Mouse (Mus musculus) kidney, postnatal 25 days (tissue): ENCODE data around the gene Lilr4b.
"Not testable (repeated sequence)": the region's sequence is repeated elsewhere in the genome, so short reads cannot be mapped to it uniquely, and the experiment has no call there.

ENCODE experiments used
- DNase-seq, 2 experiments: peaks; one replicate each; pipeline ENCODE4 v3.0.0; 2021; ENCODE audit warnings: mixed read lengths in 2 of 2

Gene Lilr4b

DNA sequence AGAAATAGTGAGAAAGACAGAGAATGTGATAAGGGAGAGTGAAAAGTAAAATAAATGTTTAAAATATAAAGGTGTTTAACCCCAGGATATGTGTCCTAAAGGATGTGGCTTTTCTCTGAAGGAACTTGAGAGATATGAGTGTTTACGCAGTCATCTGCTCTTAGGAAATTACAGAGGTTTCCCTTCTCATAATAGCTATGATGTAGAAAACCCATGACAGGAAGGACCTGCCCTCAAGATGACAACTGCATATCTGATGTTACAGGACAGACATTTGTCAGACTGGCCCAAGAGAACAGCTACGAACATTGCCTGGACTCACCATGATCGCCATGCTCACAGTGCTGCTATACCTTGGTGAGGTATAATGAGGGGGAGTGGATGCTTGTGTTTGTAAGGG lies at the start of gene Lilr4b, which contains the start of gene Gm49339:
Gene Lilr4b, plus strand, starts transcription at position 236 of the 400 bp plus-strand sequence.
Gene Gm49339, plus strand, starts transcription at position 216 of the 400 bp plus-strand sequence.
- DNase-seq: not testable (repeated sequence)

DNA sequence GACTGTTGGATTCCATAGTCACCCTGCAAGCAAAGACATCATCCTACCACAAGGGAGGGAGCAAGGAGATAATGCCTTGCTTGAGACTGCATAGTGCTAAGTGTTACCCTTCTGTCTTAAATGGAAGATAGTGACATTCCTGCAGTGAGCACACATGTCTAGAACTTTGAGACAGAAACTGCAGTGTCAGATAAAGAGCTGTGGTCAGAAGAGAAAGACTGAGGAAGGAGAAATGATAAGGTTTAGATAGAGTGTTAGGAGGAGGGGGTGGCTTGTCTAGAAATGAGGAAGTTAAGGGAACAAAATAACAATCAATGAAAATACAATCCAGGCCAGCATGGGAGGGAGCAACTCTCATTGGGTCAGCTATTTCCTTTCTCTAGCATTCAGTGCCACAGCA lies 47.5 kb upstream of the Lilr4b start:
- no peak for DNase-seq

DNA sequence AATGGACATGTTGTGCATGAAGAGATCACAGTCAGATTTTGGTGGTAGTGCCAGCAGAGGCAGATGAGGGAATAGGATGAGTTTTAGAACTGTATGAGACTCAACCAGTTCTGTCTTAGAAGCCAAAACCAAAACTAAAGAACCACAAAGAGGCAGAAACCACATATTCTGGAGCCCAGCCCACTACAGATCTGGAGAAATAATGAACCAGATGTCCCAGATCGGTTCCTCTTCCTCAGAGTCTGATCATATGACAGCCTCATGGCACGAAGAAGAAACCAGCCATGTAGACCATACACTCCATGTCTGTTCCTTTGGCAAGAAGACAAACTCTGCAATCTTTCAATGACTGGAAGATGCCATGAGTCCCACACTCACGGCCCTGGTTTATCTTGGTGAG lies 44.7 kb upstream of the Lilr4b start:
- DNase-seq: no peak

DNA sequence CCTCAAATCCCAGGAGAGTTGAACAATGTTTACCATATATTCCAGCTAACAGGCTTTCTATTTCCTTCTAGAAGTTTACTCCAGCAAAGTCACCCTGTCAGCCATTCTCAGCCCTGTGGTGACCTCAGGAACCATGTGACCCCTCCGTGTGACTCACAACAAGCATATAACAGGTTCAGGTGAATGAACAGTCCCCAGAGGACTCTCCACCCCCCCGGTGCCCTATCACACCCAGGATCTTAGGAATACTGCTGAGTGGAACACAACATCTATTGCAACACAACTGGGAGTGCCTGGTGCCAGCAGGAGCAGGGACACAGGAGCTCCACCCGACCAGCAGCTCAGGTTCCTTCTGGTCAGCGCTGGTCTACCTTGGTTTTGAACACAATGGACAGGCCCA lies 28.8 kb upstream of the Lilr4b start:
- no peak for DNase-seq

DNA sequence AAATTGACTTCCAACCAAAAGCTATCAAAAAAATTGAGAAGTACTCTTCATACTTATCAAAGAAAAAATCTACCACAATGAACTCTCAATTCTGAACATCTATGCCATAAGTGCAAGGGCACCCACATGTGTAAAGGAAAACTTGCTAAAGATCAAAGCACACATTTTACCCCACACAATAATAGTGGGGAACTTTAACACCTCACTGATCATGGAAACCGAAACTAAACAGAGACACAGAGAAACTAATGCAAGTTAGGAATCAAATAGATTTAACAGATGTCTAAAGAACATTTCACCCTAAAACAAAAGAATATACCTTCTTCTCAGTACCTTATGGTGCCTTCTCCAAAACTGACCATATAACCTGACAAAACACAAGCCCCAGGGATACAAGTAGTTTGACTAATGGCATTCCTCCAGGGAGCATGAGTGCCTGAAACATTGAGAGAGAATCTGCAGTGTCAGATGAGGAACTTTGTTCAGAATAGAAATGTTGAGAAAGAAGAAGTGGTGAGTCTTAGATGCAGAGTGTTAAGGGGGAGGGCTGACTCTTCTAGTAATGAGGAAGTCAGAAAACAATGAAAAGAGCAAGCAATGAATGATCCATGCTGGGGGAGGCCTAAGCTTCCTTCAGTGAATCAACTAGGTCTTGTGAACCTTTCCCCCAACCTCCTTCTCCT lies 26.7 kb upstream of the Lilr4b start:
- DNase-seq: no peak

DNA sequence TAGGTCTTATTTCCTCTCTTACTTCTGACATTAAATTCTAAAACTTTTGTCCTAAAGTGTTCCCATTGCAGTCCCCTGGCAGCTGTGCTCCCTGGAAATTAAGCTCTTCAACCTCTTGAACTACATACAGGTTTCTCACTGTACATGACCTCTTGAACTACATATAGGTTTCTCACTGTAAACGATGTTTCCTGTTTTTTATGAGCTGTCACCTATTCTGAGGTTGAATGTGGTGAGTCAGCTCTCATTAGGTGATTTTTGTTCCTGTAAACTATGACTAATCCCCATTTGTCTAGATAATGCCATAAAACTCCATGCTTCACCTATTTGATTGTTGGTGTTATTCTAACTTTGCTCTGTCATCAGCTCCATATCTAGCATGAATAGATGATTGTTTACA lies 26.1 kb upstream of the Lilr4b start:
- DNase-seq: no peak

DNA sequence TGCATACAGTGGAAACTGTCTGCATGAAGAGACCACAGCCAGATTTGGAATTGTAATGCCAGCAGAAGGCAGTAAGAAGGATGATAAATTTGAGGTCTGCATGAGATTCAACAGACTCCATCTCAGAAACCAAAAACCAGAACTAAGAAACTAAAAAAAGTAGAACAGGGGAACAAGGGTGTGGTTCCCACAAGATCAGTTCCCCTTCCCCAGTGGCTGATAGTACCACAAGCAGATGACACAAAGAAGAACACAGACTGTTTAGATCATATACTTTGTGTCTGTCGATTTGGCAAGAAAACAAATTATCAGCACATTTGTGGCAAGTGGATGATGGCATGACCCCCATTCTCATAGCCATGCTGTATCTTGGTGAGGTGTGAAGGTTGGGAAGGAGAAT lies 24.7 kb upstream of the Lilr4b start:
- DNase-seq: no peak

DNA sequence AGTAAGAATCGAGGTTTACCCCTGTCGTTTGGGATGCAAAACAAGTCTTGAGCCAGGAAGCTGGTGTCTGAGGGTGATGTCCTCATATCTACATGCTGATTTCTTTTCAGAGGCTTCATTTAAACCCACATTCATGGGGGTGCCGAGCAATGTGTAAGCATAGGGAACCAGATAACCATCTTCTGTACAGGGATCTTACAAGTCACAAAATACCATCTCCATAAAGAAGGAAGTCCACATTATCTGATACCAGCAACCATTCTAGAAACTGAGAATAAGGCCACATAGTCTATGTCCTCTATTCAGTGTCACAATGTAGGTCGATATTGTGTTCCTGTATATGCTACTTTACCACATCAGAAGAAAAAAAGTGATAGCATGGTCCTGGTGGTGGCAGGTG lies 24.1 kb upstream of the Lilr4b start:
- no peak for DNase-seq

DNA sequence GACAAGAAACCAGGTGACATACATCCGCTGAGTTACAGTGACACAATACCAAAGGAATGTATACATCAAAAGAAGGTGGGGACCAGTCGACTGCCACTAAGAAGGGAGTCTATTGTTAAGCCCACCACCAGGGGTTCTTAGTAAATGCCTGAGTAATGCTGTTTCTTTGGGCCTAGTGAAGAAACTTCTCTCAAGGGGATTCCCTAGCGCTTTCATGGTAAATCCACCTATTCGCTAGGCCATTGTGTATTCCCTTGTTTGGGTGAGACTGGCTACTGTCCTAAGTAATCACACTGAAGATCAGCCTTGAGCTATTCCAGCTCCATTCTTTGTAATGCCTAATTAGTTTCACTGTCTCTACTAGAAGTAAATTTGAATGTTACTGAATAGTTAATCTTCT lies 16.6 kb upstream of the Lilr4b start:
- not testable (repeated sequence) for DNase-seq

DNA sequence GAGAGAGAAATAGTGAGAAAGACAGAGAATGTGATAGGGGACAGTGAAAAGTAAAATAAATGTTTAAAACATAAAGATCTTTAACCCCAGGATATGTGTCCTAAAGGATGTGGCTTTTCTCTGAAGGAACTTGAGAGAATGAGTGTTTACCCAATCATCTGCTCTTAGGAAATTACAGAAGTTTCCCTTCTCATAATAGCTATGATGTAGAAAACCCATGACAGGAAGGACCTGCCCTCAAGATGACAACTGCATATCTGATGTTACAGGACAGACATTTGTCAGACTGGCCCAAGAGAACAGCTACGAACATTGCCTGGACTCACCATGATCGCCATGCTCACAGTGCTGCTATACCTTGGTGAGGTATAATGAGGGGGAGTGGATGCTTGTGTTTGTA lies 10.3 kb downstream of the Lilr4b start, which contains the start of gene Lilrb4a:
Gene Lilrb4a, plus strand, starts transcription at position 266 of the 400 bp plus-strand sequence.
- DNase-seq: not testable (repeated sequence)

DNA sequence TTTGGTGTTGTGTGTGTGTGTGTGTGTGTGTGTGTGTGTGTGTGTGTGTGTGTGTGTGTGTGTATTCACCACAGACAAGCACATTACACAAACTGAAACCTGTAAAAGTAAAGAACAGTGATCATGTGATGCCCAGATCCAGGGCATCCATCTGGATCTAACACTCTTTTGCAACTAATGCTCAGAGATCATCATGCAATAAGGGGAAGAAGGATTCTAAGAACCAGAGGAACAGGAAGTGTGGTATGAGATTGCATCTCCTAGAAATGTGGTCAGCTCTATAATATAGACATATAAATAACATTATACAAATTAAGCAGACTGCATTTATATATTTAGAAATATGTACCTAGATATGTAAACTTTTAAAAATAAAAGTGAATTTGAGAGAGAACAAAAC lies 39.6 kb downstream of the Lilr4b start:
- no peak for DNase-seq

DNA sequence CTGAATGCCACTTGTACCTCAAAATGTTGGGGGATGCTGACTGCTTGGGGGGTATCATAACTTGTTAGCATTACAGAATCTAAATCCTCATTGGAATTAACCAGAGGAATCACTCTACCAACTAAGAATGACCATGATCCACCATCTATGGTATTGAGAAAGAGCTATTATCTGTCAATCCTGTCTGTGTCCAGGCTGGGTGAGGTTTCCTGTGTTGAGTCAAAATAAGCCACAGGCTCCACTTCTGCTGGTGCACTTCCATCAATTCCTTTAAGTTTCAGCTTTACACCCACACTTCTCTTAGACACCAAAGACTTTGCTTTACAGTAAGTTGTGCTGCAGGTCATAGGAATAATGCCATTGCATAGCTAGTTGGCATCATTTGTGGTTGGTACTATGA lies 41.0 kb downstream of the Lilr4b start:
- no peak for DNase-seq

DNA sequence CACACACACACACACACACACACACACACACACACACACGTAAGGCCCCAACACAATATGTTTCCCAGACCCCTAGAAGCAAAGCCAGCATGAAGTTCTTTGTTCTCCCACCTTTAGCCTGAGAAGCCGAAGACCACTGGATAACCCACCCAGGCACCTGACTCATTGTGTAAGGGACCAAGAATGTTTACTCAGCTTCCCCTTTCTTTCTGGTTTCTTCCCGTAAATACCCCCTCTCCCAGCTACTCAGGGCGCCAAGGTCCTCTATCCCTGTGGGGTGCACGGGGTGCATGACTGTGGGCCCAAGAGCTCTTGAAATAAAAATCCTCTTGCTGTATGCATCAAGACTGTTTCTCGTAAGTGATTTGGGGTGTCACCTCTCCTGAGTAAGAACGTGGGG lies 45.7 kb downstream of the Lilr4b start:
- no peak for DNase-seq

DNA sequence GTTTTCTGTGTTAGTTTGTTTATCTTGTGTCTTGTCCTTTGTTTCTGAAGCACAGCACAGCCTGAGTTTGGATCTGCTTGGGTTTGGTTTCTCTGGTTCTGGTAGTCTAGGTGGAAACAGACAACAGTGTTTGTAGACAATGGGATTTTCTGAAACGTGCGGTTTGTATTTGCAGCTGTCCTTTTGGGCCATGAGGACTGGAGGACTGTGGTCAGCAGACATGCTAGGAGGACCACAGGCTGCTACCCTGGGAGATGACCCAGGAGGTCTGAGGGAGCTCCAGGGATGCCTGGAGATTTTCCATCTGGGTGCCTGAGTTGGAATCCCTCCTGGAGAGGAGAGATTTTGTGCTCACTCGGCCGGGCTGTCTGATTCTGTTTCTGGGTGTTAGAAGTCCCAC lies 46.2 kb downstream of the Lilr4b start:
- no peak for DNase-seq

DNA sequence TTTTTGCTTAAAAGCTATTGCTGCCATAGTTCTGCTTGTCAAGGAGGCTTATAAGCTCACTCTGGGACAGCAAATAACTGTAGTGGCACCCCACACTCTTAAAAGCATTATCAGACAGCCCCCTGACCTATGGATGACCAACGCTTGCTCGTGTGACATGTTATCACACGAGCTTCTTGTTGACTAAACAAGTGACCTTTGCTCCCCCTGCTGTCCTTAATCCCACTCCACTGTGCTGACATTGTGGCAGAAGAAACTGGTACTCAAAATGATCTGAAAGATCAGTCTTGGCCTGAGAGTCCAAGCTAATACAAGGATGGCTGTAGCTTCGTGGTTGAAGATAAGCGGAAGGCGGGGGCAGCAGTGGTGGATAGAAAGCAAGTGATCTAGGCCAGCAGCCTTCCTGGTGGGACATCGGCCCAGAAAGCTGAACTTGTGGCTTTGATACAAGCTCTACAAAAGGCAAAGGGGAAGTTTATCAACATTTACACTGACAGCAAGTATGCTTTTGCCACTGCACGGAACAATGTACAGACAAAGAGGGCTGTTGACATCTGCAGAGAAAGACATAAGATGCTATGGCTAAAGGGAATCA lies 48.5 kb downstream of the Lilr4b start:
- no peak for DNase-seq

DNA sequence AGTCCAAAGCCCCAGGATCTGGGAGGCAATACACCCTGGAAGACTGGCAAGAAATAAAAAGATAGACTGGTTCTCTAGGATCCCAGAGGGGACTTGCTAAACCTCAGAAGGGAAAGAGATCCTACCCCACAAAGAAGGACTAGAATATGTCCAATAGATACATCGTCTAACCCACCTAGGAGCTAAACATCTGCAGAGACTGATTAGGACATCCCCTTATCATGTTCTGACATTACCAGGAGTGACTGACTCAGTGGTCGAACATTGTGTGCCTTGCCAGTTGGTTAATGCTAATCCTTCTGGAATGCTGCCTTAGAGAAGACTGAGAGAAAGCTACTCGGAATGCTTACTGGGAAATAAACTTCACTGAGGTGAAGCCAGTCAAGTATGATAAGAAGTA lies 49.1 kb downstream of the Lilr4b start:
- DNase-seq: no peak

DNA sequence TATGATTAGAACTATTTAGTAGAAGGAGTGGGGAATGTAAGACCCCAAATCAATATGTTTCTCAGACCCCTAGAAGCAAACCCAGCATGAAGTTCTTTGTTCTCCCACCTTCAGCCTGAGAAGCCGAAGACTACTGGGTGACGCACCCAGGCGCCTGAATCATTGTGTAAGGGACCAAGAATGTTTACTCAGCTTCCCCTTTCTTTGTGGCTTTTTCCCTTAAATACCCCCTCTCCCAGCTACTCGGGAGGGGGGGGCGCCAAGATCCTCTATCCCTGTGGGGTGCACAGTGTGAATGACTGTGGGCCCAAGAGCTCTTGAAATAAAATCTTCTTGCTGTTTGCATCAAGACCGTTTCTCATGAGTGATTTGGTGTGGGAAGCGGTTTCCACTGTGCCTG lies 50.4 kb downstream of the Lilr4b start:
- no peak for DNase-seq
